Mouse (Mus musculus): ENCODE measurements around the gene Hps5. TPM values are rescaled to one million over a fixed set of nuclear protein-coding genes. Genes with fewer than 3 reads are reported as not detected.
"Not testable (repeated sequence)": the region's sequence is repeated elsewhere in the genome, so short reads cannot be mapped to it uniquely, and the experiment has no call there.

Hps5 gene
- total RNA-seq, 2 experiments from 2014 or later, result 11.4 to 13.7 TPM

DNA sequence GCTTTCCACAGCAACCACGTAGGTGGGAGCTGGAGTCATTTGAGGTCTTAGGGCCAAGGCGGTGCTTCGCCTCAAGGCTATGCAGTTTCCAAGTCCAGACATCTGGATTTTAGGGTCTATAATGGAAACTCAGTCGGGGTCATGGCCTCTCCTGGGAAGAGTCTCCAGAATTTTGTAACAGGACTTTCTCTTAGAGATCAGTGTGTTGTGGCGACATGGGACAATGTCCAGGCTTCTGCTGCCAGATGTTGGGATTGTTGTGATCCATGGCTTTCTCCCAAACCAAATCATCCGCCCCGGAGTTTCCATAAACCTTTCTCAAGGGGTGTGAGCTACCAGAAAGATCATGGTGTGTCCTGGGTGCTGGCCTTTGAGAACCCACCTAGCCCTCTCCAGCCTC, 49.5 kb downstream of the Hps5 start:
- intact Hi-C loops (cut with DNase I), result no loop called here
- no peak for DNase-seq (ENCODE audit: low spot score in 2 of 2)

DNA sequence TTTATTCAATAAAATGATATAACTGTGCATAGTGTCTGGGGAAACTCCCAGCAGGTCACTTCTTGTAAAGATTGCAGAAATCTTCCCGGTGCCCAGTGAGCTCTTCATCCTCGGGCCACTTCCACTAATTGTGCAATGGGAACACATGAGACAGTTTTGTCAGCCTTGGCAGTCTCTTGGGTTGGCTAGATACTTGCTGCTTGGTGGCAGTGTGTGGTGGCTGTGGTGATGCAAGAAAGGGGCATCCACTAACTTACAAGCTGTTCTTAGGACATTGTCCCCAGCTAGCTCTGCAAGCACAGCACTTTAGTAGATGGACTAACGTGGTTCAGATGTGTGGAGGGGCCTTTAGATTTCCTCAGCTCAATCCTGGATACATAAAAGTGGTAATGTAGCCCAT, 50.0 kb downstream of the Hps5 start:
- intact Hi-C loops (cut with DNase I), result no loop called here
- DNase-seq (ENCODE audit: low spot score in 2 of 2), result no peak

DNA sequence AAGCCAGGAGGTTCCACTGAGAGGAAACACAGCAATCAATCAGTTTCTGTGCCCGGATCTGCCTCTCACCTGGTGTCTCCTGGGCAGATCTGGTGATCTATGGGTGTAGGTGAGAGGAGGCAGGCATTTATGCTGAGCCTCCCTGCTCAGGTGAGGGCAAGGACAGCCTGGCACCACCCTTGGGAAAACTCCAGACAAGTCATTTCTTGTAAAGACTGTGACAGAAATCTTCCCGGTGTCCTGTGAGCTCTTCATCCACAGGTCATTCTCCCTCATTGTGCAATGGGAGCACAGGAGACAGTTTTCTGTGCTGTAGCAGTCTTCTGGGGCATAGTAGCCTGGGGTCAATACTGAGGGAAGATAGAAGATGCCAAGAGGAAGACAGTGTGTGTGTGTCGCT, 53.0 kb downstream of the Hps5 start, which contains the start of gene Saa1:
Saa1 (minus strand) TSS at position 101 of the 400 bp plus-strand sequence.
- DNase-seq (ENCODE audit: low spot score in 2 of 2); intact Hi-C loops (cut with DNase I): not testable (repeated sequence)

DNA sequence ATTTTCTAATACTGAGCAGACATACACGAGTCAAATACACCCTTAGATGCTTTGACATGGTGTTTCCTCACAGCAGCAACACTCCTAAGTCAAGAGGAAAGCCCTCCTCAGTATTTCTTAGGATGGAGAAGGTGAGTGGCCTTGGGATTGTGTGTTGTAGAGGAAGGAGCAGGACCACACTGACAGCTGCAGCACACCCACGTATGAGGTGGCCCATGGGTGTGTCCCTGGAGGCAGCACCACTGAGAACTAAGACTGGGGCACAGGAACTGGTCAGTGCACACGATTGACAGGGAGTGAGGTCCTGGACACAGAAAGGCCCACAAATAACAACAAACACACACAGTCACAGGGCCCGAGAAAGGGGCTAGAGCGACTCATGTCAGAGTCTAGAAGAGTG, 55.8 kb downstream of the Hps5 start:
- DNase-seq (ENCODE audit: low spot score in 2 of 2); intact Hi-C loops (cut with DNase I): not testable (repeated sequence)

DNA sequence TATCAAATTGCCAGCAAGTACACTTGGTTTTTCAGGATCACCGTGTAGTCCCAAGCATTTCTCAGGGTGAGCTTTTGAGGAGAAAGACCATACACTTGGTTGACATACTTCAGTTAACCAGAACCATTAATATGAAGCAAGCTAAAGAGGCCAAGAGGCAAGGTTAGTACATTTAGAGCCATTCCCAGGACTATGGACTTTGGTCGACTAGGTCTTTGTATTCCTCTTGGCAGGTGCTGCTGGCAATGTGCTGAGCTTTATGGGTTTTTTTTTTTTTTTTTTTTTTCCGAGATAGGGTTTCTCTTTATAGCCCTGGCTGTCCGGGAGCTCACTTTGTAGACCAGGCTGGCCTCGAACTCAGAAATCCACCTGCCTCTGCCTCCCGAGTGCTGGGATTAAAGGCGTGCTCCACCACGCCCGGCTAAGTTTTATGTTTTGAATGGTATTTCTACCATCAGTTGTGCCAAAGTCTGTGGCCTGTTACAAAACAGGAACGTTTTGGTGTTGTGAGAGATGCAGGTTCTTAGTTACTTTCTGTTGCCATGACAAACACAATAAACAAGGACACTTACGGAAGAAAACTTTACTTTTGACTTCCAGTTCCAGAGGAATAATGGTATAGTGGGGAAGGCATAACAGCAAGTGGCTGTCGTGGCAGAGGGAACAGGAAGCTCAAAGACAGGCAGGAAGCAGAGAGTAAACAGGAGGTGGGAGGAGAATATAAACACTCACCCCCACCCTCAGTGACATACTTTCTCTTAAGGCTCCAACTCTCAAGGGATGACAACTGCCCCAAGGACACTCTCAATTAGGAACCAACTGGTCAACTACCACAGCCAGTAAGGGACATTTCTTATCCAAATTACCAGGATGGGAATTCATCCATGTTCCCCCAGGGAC, 57.1 kb downstream of the Hps5 start:
- intact Hi-C loops (cut with DNase I), result no loop called here
- DNase-seq (ENCODE audit: low spot score in 2 of 2), result no peak

DNA sequence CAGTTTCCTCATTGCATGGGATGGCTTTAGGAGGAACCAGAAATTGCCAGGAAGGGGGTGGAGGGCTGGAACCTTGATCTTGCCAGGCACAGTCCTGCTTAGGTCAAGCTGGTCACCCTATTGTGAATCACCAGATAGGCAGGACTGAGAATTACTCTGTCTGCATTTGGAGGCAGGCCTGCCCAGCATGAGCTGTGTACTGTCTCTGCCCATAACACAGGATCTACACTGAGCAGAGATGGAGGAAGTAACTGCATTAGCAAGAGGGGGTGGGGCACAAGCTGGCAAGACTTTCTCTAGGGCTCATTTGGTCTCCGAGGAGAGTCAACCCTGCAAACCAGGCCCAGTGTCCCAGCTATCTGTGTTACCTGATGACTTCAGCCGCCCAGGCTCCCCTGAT, 60.9 kb downstream of the Hps5 start:
- intact Hi-C loops (cut with DNase I), result no loop called here
- no peak for DNase-seq (ENCODE audit: low spot score in 2 of 2)

DNA sequence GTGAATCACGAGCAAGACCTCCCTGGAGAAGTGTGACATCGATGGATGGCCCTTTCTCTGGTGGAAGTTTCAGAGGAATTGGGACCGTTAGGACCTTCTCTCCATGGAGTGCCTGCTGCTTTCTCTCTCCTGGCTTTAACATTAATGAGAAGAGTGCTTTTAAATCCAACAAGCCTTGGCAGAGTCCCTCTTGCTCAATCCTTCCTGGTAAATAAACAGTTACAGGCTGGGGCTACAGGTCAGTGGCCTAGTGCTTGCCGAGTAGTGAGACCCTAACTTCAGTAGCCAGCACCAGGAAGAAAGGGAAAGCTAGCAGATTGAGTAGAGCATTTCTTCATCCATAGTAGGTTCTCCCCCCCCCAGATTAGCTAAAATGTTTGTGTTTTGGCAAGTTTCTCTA, 63.4 kb downstream of the Hps5 start, which contains the start of gene Saa4:
Saa4 (minus strand) TSS at position 146 of the 400 bp plus-strand sequence.
- intact Hi-C loops (cut with DNase I), result no loop called here
- no peak for DNase-seq (ENCODE audit: low spot score in 2 of 2)

DNA sequence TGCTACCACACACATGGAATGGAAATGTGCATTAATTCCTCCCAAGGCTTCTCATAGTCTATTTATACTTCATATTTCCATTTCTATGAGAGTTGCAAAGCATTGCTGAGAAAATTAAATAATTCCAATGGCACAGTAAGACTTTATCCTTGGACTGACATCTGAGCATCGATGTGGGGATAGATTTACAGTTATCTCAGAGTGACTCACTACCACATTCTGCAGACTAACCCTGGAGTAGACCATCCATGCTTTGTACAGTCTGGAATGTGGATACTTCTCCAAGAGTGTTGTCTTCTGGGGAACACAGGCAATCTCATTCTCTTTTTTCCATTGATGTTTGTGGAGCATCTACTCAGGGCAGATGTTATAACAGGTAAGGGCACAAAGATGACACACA, 68.3 kb downstream of the Hps5 start:
- intact Hi-C loops (cut with DNase I), result no loop called here
- DNase-seq (ENCODE audit: low spot score in 2 of 2), result peak in 1 of 2 experiments; percentile 36

DNA sequence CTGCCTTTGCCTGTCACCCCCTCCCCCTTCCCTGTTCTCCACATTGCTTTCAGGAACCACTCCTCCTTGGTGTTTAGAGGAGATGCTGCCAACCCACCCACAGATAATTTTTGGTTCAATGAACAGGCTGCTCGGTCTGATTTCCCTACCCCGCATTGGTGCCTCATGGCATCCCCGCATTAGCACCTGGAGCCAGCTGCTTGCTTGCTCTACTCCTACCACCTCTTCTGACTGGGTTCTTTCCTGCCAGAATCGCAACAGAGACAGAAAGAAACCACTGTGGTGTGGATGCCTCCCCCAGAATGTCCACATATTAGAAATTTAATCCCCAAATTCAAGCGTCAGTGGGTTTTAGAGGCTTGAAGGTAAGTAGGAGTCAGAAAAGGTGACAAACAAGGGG, 71.5 kb downstream of the Hps5 start:
- peak; percentile 8 to 47 for DNase-seq (ENCODE audit: low spot score in 2 of 2)
- intact Hi-C loops (cut with DNase I), result no loop called here

DNA sequence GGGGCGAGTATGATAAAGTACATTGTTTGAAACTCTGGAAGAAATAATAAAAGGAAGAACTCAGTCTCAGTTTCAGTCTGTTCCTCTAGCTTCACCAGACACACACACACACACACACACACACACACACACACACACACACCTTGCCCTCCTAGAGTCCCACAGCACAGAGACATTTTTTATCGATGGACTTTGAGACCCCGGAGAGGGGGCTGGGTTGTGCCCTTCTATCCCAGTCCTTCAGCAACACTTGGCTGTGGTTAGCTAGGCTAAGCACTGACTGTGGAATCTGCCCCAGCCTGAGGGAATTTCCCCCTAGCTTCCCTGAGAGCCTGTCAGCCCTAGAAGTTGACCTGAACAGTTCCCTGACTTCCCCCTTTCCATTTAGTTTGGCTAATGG, 72.0 kb downstream of the Hps5 start:
- intact Hi-C loops (cut with DNase I), result no loop called here

DNA sequence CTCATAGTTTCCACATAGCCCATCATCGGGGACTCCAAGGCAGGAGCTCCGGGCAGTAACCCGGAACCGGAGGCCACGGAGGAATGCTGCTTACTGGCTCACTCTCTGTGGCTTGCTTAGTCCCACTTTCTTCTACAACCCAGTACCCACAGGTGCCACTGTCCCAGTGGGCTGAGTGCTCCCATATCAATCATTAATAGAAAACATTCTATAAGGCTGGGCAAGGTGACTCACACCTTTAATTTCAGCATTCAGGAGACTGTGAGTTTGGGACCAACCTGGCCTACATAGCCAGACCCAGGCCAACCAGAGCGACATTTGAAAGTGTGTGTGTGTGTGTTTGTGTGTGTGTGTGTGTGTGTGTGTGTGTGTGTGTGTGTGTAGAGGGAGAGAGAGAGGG, 72.5 kb downstream of the Hps5 start:
- DNase-seq (ENCODE audit: low spot score in 2 of 2), result no peak
- intact Hi-C loops (cut with DNase I), result no loop called here

More for the DNA sequence above, 72.0 kb downstream of the Hps5 start:
- no peak for DNase-seq (ENCODE audit: low spot score in 2 of 2)

DNA sequence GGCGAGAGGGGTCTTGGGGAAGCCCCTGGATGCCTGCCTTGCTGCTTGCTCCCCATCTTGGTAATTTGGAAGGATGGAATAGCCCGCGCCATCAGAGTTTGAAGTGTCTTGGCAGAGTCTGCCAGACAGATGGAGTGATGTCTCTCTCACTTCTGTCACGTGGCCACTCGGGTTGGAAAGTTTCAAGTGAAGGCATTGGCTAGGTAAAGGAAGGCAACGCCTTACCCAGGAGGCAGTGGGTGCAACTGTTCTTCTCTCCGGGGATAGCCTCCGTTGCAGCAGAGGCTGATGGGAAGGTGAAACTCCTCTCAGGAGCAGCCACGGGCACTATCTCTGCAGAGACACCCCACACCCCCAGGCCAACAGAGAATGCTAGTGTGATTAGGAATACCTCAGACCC, 75.4 kb downstream of the Hps5 start:
- peak; percentile 12 to 20 for DNase-seq (ENCODE audit: low spot score in 2 of 2)
- intact Hi-C loops (cut with DNase I), result no loop called here

DNA sequence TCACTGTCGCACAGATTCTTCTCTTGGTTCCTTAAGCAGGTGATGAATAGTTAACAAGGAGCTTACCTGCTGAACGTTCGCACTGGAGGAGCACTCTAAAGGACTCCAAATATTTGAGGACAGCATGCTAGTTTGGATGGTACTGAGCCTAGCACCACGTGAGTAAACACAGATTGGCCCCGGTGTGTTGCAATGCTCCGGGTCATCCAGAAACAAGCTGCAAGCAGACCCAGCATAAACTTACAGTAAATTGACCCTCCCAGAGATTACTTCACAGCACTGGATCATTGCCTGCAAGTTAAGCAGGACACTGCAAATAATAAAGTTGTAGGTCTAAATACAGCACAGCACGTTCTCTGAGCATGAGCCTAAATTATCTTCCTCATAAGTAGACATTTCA, 76.3 kb downstream of the Hps5 start:
- DNase-seq (ENCODE audit: low spot score in 2 of 2), result no peak
- intact Hi-C loops (cut with DNase I), result no loop called here

DNA sequence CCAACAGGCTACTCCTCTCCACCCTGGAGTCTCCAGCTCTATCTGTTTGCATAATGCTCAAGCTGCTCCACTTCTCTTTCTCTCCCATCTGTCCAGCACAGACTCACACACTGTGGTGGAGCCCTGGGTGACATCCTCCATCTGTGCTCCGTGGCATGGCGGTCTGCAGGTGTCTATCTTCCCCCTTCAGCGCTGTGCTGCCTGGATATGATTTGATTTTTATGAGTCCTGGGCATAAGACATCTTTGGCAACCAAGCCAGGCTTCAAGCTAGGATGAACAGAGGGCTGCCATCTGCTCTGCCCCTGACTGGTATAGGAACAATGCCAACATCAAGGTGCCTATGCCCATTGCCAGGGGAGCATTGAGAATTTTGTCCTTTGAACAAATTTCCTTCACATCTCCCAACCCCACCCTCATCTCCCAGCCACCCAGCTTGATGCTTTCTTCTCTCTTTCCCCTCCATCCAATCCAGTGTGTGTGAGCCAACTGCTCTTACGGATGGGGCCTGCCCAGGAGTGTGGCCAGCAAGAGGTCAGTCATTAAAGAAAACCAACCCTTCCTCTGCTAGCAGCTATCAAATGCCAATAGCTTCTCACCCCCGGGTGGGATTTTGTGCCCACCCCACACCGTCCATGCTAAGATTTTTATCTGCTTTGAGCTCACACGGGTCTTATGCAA, 77.1 kb downstream of the Hps5 start:
- intact Hi-C loops (cut with DNase I), result no loop called here
- DNase-seq (ENCODE audit: low spot score in 2 of 2), result no peak

DNA sequence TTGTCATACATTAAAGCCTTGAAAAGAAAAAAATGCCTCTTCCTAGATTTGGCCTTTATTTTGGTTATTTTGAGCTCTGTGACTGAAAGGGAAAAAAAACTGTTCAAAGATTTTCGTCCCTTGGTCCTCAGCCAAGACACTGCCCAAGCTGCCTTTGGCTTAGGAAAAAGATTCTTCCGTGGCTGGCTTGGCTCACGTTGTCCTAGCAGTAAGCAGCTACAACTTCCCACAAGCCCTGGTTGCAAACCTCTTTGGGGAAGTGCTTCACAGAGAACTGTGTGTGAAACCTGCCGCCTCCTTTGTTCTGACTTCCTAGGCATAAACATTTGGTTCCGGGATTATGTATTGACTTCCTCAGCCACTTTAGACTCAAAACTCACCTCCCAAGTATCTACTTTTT, 79.0 kb downstream of the Hps5 start:
- intact Hi-C loops (cut with DNase I), result no loop called here
- DNase-seq (ENCODE audit: low spot score in 2 of 2), result peak in 1 of 2 experiments; percentile 20

DNA sequence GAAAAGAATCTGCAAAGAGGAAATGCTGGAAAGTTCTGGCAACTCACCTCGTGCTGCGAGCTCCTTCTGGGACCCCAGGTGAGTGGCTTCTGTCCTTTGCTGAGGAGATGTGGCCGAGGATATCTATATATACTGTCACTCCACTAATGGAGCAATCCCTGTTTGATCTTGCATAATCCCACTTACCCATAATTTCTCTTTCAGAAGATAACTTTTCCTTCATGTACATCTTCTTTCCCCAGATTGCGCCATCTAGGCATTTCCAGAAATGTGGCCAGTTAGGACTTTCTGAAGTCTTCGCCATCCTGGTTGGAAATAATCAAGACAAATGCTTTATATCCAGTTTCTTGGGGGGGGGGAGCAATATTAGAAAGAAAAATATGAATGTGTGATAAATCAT, 80.3 kb downstream of the Hps5 start, which contains the start of gene Saa3:
Saa3 (minus strand) TSS at position 101 of the 400 bp plus-strand sequence.
- no peak for DNase-seq (ENCODE audit: low spot score in 2 of 2)
- intact Hi-C loops (cut with DNase I), result loop anchor here (2.0 kb wide), 1 partner anchor 53 kb away; no protein-coding TSS in a partner anchor

DNA sequence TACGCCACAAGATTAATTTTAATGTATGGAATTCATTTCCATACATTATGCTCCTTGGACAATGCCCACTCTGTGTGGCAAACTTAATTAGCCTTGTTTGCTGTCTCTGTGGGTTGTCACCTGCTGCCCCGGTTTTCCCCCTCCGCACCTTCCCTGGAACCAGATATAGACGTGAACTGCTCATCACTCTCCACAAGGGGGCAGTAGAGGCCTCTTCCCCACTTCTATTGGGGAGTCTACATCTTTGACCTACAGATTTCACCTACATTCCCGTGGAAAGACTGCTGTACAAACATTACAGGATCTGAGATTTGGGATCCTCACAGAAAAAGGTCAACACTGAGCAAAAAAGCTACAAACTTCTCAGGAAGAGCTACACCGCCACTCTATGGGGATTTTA, 81.3 kb downstream of the Hps5 start:
- intact Hi-C loops (cut with DNase I), result loop anchor here (2.0 to 5.0 kb wide), 2 partner anchors 54 to 77 kb away; partner anchors contain the start of gene Sergef
- DNase-seq (ENCODE audit: low spot score in 2 of 2), result peak; percentile 23 to 66

DNA sequence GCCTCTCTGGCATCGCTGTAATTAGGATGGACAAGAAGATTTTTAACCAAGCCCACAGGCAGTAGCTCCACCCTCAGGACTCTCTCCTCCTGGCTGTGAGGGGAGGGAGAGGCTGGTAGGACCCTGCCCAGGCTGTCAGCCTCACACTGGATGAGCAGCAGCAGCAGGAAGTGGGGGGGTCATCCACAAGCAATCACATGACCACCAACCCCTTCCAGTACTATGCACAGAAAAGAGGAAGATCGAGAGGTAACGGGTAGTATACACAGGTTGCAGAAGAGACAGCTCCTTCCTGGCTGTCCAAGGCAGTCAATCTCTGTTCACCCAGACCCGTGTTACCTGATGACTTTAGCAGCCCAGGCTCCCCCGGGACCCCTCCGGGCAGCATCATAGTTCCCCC, 83.6 kb downstream of the Hps5 start:
- intact Hi-C loops (cut with DNase I), result loop anchor here (5.0 kb wide), 1 partner anchor 75 kb away; the partner anchor contains the start of gene Sergef
- DNase-seq (ENCODE audit: low spot score in 2 of 2), result no peak
